Mouse (Mus musculus) midbrain, embryonic 14.5 days (tissue): ENCODE results near the gene Mcts2. TPM values are rescaled to one million over a fixed set of nuclear protein-coding genes. Genes with fewer than 3 reads are reported as not detected.
A peak's percentile ranks its signal among the peaks of the same experiment; 100 is the strongest.

Experiments used
- ATAC-seq: fragments of 200-750 bp; cut with Nextera tagmentation; 2 replicates; pipeline ENCODE4 v1.8.0; 2017; ENCODE audit warnings: moderate number of reproducible peaks, moderate library complexity; ENCODE audit not compliant: low FRiP score, low TSS enrichment
- DNase-seq: peaks from one replicate; pipeline ENCODE4 v3.0.0-alpha.2; 2015
- H3K27ac ChIP-seq: fragments of 300-500 bp; sonication (generic); replicated peaks from 2 replicates; pipeline ENCODE4 v1.5.1; 2014; ENCODE audit warnings: mild to moderate bottlenecking, low read depth, low read length, moderate library complexity
- H3K27me3 ChIP-seq: fragments of 300-500 bp; sonication (generic); 2 replicates; pipeline ENCODE4 v1.6.1; 2014; ENCODE audit warnings: low read length, control low read depth, mixed read lengths; ENCODE audit not compliant: control insufficient read depth, insufficient read depth
- H3K36me3 ChIP-seq: fragments of 300-500 bp; sonication (generic); 2 replicates; pipeline ENCODE4 v1.6.1; 2014; ENCODE audit warnings: low read length, control low read depth; ENCODE audit not compliant: control insufficient read depth, insufficient read depth
- H3K4me1 ChIP-seq: fragments of 300-500 bp; sonication (generic); 2 replicates; pipeline ENCODE4 v1.6.1; 2014; ENCODE audit warnings: mild to moderate bottlenecking, antibody characterized with exemption, low read length, control low read depth; ENCODE audit not compliant: control insufficient read depth, insufficient read depth
- H3K4me2 ChIP-seq: fragments of 300-500 bp; sonication (generic); 2 replicates; pipeline ENCODE4 v1.6.1; 2014; ENCODE audit warnings: mild to moderate bottlenecking, low read length, moderate library complexity
- H3K4me3 ChIP-seq: fragments of 300-500 bp; sonication (generic); replicated peaks from 2 replicates; pipeline ENCODE4 v1.5.1; 2014; ENCODE audit warnings: low read depth, low read length
- H3K9ac ChIP-seq: fragments of 300-500 bp; sonication (generic); replicated peaks from 2 replicates; pipeline ENCODE4 v1.6.1; 2014; ENCODE audit warnings: mild to moderate bottlenecking, low read length, moderate library complexity
- H3K9me3 ChIP-seq: fragments of 300-500 bp; sonication (generic); 2 replicates; pipeline ENCODE4 v1.6.1; 2016; ENCODE audit warnings: low read length, control low read depth, mixed read lengths; ENCODE audit not compliant: control insufficient read depth
- WGBS: fragments of 180-500 bp; shearing (Covaris S2); extraction: QIAGEN DNeasy Blood & Tissue Kit; methylation state at CpG from one replicate; pipeline ENCODE4 v1.1.7; 2014; 5-methylcytosine and 5-hydroxymethylcytosine counted together
- polyA plus RNA-seq: library from polyadenylated mRNA; unstranded; fragments of >200 nt; fragmentation: Nextera tagmentation; extraction: Ambion mirVana; gene quantifications from 2 replicates; pipeline ENCODE4 v1.2.1, GENCODE M21; 2014

The Mcts2 gene
- polyA plus RNA-seq, 1 experiment from 2014 or later, result 39.9 TPM

GRCm38 (mm10) chr2:152705993-152706571, 19.2 kb downstream of the Mcts2 start:
- Histone ChIP-seq H3K36me3 (peaks cover 60% of the 10 kb centered on the region), H3K4me1 (peaks cover 10% of the 10 kb centered on the region; the same call in 1 of the 2 replicates), H3K4me3 (no peak overlapping the region), H3K9ac (no peak overlapping the region), H3K27me3 (no peaks in the 10 kb centered on the region), H3K27ac (peak overlapping the region; percentile 52), H3K9me3 (no peaks in the 10 kb centered on the region), H3K4me2 (no peak overlapping the region)
- ATAC-seq (0 out of 2 replicates have a peak, but pooled peaks have one; percentile 25), DNase-seq (peak; percentile 45)
- 74% methylated on average over 22 of the region's 22 CpGs for WGBS

- H3K36me3 ChIP-seq, result peaks cover 49% of the 10 kb centered on the region
- ATAC-seq, result no peak
These were observed 20.4 kb downstream of the Mcts2 start for GRCm38 (mm10) chr2:152707186-152707585.

GRCm38 (mm10) chr2:152707627-152708026, 20.8 kb downstream of the Mcts2 start:
- 3% methylated on average over 30 of the region's 31 CpGs for WGBS
- peaks cover 10% of the 10 kb centered on the region; the same call in 1 of the 2 replicates for H3K4me1 ChIP-seq
- H3K36me3 ChIP-seq, result peaks cover 45% of the 10 kb centered on the region
- H3K27me3 ChIP-seq, result no peaks in the 10 kb centered on the region
- H3K4me3 ChIP-seq, result peak overlapping the region; percentile 41
- H3K9me3 ChIP-seq, result no peaks in the 10 kb centered on the region
- ATAC-seq, result peak; percentile 92
- H3K4me2 ChIP-seq, result peak overlapping the region; percentile 62
- peak overlapping the region; percentile 82 for H3K27ac ChIP-seq
- H3K9ac ChIP-seq, result peak overlapping the region; percentile 69
- DNase-seq, result peak; percentile 92

More at GRCm38 (mm10) chr2:152707186-152707585, 20.4 kb downstream of the Mcts2 start:
- Histone ChIP-seq H3K27ac (peak overlapping the region; percentile 82), H3K9me3 (no peaks in the 10 kb centered on the region), H3K4me1 (peaks cover 10% of the 10 kb centered on the region; the same call in 1 of the 2 replicates), H3K9ac (peak overlapping the region; percentile 69), H3K4me2 (peak overlapping the region; percentile 62), H3K4me3 (peak overlapping the region; percentile 41), H3K27me3 (no peaks in the 10 kb centered on the region)
- DNase-seq, result no peak
- WGBS, result 21% methylated on average over 7 of the region's 7 CpGs

- DNase-seq (no peak), ATAC-seq (no peak)
- Histone ChIP-seq H3K4me1 (peaks cover 10% of the 10 kb centered on the region; the same call in 1 of the 2 replicates), H3K4me3 (no peak overlapping the region), H3K9me3 (no peaks in the 10 kb centered on the region), H3K36me3 (peaks cover 30% of the 10 kb centered on the region), H3K4me2 (no peak overlapping the region), H3K9ac (no peak overlapping the region), H3K27ac (no peak overlapping the region), H3K27me3 (no peaks in the 10 kb centered on the region)
- WGBS, result 98% methylated on average over 5 of the region's 5 CpGs
These were observed 22.2 kb downstream of the Mcts2 start for GRCm38 (mm10) chr2:152709066-152709465.

DNA sequence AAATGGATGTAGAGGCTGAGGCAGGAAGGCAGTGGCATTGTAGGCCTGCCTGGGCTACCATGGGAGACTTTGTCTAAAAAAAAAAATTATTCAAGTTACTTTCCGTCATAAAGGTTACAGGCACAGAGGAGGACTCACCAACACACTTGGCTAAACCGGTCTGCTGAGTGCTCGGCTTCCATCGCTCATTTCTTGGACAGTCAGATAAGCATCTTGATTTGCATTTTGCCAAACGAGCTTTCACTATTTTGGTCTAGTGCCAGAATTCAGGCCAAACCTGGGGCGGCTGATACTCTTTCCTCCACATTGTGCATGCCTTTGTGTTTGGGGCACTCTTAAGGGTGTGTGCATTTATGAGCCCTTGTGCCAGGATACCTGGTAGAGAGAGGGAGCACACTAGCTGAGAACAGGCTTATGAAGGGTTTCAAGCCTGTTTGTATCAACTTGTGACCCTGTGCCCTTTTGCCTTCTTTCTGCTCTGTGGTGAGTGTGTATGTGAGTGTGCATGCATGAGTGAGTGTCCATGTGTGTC, 29.5 kb downstream of the Mcts2 start:
- no peaks in the 10 kb centered on the region for H3K9me3 ChIP-seq
- no peaks in the 10 kb centered on the region for H3K36me3 ChIP-seq
- no peak overlapping the region for H3K9ac ChIP-seq
- H3K4me1 ChIP-seq, result 0 out of 2 replicates have a peak, but pooled peaks cover 3% of the 10 kb centered on the region
- ATAC-seq (no peak), DNase-seq (no peak)
- H3K27ac ChIP-seq, result 0 out of 2 replicates have a peak overlapping the region, but pooled peaks have one; percentile 13
- H3K4me2 ChIP-seq, result no peak overlapping the region
- no peak overlapping the region for H3K4me3 ChIP-seq
- H3K27me3 ChIP-seq, result no peaks in the 10 kb centered on the region
- 61% methylated on average over 6 of the region's 6 CpGs for WGBS

DNA sequence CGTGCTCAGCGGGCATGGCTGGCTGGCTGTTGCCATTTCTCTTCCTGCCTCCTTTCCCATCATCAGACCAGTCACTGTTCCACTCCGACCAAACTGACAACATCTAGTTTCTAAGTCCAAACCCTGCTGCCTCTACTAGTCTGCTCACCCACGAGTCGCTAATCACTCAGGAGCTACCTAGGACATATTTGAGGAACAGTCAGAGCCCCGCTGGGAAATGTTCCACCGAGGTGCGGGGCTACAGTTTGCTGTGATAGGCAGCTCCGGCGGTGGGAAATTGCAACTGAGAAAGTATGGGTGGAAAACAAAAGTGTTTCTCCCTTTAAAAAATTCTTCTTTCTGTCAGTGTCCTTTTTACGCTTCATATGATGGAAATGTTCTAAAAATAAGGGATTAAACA, 30.8 kb downstream of the Mcts2 start:
- no peaks in the 10 kb centered on the region for H3K9me3 ChIP-seq
- 0 out of 2 replicates have a peak, but pooled peaks cover 3% of the 10 kb centered on the region for H3K4me1 ChIP-seq
- no peak overlapping the region for H3K9ac ChIP-seq
- no peaks in the 10 kb centered on the region for H3K27me3 ChIP-seq
- no peak overlapping the region for H3K4me3 ChIP-seq
- DNase-seq (no peak), ATAC-seq (0 out of 2 replicates have a peak, but pooled peaks have one; percentile 44)
- peak overlapping the region; percentile 61 for H3K27ac ChIP-seq
- no peak overlapping the region for H3K4me2 ChIP-seq
- WGBS, result 32% methylated on average over 11 of the region's 11 CpGs
- no peaks in the 10 kb centered on the region for H3K36me3 ChIP-seq

- H3K27ac ChIP-seq, result peak overlapping the region; percentile 61; the same call in 1 of the 2 replicates
- H3K4me2 ChIP-seq, result no peak overlapping the region
- no peaks in the 10 kb centered on the region for H3K36me3 ChIP-seq
- peak; percentile 68 for DNase-seq
- no peaks in the 10 kb centered on the region for H3K9me3 ChIP-seq
- no peaks in the 10 kb centered on the region for H3K27me3 ChIP-seq
- no peak overlapping the region for H3K9ac ChIP-seq
- ATAC-seq, result peak; percentile 83
- H3K4me3 ChIP-seq, result no peak overlapping the region
- H3K4me1 ChIP-seq, result 0 out of 2 replicates have a peak, but pooled peaks cover 3% of the 10 kb centered on the region
- WGBS, result 9% methylated on average over 6 of the region's 6 CpGs
These were observed 31.2 kb downstream of the Mcts2 start for GRCm38 (mm10) chr2:152718076-152718475.

- Histone ChIP-seq H3K36me3 (no peaks in the 10 kb centered on the region), H3K9ac (peak overlapping the region; percentile 31; the same call in 1 of the 2 replicates), H3K4me1 (peaks cover 8% of the 10 kb centered on the region), H3K27me3 (no peaks in the 10 kb centered on the region), H3K27ac (no peak overlapping the region), H3K4me2 (peak overlapping the region; percentile 57), H3K4me3 (peak overlapping the region; percentile 25), H3K9me3 (no peaks in the 10 kb centered on the region)
- peak; percentile 73 for ATAC-seq
- WGBS, result 2% methylated on average over 37 of the region's 37 CpGs
- peak; percentile 70 for DNase-seq
These were observed 37.0 kb downstream of the Mcts2 start for GRCm38 (mm10) chr2:152723651-152724331.
